Mouse (Mus musculus) thymus, postnatal 36 days (tissue): ENCODE measurements around the gene Prr5.
"Not testable (repeated sequence)": the region's sequence is repeated elsewhere in the genome, so short reads cannot be mapped to it uniquely, and the experiment has no call there.

Source experiments
- DNase-seq, 2 experiments: peaks; one replicate each; pipeline ENCODE4 v3.0.0; 2022; ENCODE audit warnings: mixed read lengths in 2 of 2

Prr5 gene

GRCm38 (mm10) chr15:84715132-84715531 lies 45.7 kb downstream of the Prr5 start:
- DNase-seq, result no peak

GRCm38 (mm10) chr15:84717570-84718270 lies 48.3 kb downstream of the Prr5 start:
- not testable (repeated sequence) for DNase-seq

DNA sequence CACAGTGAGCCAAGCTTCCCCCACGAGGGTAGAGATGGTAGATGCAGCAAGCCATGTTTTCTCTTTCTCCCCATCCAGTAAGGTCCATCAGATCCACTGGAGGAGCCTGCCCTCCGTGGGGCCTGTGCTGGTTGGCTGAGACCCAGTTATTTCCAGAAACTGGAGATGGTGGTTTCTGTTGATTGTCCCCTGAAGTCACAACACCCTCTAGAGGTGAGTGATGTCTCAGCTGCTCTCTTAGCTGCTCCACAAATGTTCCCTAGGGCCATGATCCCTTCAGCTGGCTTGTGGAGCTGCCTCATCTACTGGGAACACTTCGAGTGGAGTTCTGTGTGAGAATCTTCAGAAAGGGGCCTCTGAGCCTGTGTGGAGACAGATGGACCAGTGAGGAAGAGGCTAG lies 49.4 kb downstream of the Prr5 start:
- DNase-seq, result no peak

- DNase-seq, result peak; percentile 16 to 26
Measured at GRCm38 (mm10) chr15:84719791-84720190, 50.4 kb downstream of the Prr5 start, which contains the start of gene Arhgap8. Arhgap8 (plus strand) TSS chr15:84720052.

DNA sequence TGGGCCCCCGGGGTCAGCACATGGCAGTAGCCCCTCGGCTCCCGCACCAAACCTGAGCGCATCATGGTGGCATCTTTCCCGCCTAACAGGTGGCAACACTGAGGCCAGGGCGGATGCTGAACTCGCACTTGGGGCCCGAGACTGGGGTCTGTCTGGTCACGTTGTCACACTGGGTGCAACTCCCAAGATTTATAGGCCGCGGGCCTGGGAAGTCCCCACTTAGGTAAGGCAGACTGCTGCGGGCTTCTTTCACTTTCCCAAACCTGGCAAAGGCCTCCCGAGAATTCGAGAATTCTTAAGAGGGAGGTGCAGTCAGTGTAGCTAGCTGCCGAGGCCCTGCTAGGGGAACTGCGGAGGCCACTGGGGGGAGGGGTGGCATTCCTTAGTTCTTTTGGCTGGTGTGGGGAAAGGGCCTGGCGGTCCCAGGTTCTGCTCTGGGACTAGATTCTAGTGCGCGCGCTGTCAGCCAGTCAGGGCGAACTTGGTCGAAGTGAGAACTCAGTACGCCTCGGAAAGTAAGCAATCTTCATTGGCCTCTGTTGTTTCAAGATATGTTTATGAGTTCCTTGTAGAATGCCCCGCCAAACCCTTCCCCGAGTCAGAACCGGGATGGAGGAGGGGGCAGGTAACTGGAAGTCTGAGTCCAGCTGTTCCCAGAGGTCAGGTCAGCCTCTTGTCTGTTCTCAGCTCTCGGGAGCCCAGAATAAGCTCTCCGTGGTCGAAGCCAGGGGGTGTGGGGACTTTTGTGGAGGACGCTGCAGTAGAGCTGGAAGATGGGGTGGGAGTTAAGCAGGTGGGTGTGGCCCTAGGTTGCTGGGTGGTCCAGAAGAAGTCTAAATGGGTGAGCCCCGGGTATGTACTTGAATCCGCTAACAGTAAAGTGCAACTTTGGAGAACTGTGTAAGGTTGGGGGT lies 51.1 kb downstream of the Prr5 start:
- no peak for DNase-seq

- not testable (repeated sequence) for DNase-seq
Measured at GRCm38 (mm10) chr15:84723656-84724055, 54.2 kb downstream of the Prr5 start.

GRCm38 (mm10) chr15:84724199-84724598 lies 54.8 kb downstream of the Prr5 start:
- DNase-seq, result no peak

DNA sequence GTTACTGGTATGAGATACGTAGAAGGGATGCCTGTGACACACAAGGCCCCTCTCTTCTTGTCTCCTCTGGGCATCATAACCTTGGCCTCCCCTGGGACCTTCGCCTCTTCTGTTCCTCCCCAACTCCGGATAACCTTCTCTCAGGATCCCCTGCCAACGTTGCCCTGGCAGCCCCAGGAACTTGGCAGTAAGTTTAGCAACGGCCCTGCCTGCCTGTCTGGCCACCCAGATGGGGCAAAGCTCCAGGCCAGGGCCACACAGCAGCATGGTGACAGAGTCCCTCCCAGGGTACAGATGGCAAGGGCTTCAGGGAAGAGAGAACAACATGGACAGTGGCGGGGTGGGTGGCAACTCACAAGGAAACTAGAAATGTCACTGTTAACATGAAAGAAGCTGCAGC lies 60.3 kb downstream of the Prr5 start:
- no peak for DNase-seq

DNA sequence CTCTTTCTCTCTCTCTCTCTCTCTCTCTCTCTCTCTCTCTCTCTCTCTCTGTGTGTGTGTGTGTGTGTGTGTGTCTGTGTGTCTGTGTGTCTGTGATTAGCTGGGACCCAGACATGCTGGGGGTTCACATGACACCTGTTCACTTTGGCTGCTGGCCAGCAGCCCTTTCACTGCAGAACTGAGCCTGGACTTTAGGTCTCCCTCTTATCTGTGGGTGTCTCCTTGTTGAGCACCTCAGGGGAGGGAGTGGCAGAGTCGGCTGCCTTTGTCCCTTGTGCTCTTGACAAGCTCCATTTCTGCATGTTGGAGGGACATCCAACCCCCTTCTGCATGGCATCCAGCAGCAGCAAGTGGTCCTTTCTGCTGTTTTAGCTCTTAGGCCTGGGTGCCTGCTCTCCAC lies 61.5 kb downstream of the Prr5 start:
- no peak for DNase-seq

DNA sequence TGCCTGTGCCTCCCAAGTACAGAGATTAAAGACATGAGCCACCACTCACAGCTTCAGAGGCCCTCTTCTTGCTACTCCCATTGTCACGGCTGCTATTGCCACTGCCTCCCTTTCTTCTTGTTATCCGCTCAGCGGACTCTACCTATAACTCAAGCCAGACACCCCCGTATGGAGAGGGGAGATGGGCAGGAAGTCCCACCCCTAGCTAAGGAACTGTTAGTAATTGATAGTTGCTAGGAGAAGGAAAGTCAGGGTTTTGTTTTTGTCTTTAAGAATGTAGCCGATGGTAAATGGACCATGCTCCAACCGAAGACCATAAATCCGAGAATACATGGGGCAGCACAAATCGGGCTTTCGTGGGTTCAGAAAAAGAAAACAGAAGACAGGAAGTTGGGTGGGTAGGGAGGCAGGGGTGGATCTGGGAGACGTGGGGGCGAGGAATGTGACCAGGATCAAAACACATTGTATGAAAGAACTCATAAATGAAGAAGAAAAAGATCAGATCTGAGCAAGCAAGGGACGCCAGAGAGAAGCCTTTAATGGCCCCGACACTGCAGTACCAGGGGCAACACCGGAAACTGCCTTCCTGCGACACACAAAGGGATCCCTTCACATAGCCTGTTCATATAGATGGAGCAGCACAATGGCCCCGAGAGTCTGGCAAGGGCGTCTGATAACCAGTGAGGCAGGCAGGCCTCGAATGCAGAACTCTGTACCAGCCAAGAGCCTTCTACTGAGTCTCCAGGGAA lies 62.4 kb downstream of the Prr5 start:
- no peak for DNase-seq

- DNase-seq, result no peak
Measured at GRCm38 (mm10) chr15:84732425-84732749, 63.0 kb downstream of the Prr5 start.

DNA sequence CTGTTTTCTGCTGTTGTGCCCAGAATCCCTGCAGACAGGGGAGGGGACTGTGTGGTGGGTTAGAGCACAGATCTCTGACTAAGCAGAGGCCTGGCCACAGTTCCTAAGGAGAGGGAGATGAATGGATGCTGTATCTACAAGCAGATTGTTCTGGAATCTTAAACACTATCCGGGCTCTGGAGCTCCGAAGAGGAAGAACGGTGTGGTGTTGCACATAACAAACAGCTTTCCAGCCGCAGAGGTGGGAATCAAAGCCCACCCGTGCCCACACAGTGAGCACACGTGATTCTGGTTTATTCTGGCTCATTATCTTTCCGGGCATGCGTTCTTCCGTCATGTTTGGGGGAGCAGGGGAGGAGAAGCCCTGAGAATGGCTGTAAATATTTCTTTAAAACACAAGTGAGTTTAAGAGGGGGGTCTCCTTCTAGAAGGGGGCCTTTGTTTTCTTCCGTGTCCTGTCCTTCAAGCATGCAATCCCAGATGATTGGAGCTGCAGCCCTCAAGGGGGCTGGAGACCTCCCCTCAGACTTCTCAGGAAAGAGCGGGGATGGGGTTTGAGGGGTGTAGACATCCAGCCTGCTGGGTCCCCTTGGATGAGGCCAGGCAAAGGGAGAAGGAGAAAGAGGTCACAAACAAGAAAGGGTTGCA lies 67.0 kb downstream of the Prr5 start:
- no peak for DNase-seq

DNA sequence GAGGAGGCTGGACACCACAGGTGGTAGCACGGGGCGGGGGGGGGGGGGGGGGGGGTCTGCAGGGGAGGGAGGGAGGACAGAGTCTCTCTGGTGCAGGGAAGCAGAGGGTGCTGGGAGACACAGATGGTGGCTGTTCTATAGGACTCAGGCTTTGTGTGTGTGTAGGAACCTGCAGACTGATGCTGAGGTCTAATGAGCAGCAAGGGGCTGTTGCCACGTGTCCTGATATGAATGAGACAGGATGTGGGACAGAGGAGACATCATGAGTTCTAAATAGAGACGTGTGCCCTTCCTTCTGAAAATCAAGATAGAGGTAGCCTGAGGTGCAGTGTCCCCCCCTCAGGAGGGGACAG lies 67.5 kb downstream of the Prr5 start:
- no peak for DNase-seq

- no peak for DNase-seq
Measured at GRCm38 (mm10) chr15:84738246-84738645, 68.8 kb downstream of the Prr5 start.

DNA sequence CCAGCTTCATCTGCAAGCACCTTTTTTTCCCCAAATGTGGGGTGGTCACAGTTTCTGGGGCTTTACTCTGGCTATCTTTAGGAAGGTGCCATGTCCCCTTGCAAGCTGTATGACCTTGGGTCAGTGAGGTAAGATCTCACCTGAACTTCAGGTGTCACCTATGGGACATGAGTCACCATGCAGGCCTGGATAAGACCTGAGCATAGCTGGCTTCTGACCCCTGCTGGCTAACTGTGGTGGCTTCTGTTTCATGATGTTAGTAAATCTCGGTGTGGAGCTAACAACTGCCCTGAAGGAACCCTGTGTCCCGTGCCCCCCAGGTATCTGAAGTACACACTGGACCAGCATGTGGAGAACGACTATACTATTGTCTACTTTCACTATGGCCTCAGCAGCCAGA lies 72.2 kb downstream of the Prr5 start:
- DNase-seq, result no peak

DNA sequence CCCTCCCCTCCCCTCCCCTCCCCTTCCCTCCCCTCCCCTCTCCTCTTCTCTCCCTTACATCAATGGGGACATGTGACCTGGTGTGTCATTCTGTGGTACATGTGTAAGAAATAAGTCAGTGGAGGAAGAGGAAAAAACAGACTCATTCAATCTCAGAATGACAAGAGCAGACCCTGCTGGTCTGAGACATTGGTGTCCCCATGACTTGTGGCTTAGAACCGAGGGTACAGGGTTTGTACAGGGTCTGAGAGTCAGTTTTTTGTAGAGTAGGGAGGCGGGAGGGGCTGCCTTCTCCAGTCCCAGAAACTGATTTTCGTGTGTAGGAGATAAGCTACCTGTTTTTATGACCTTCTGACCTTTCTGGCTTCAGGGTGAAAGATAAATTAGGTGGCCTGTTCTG lies 73.9 kb downstream of the Prr5 start:
- DNase-seq, result no peak

- no peak for DNase-seq
Measured at GRCm38 (mm10) chr15:84744308-84744707, 74.9 kb downstream of the Prr5 start.

DNA sequence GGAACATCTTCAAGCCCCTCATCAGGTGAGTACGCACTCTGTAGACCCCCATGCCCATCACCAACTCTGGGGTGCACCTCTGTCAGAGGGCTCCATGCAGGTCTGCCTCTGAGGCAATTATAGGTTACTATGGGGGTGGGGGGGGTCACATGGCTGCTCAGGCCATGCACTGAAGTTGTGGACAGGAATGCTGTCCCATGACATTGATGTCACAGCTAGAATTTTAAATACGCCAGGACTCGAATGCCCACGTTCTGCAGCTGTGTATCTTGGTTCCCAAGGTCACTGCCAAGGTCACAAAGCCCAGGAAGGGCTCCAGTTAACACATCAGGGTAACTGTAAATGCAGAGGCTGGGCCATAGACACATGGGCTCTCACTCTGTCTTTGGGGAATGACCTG lies 76.4 kb downstream of the Prr5 start:
- DNase-seq, result no peak
